7 mouse cellular contexts compared by ENCODE assay signal in genomic region chr2:93180077-93180844, GRCm38 (mm10). TPM values are rescaled to one million over a fixed set of nuclear protein-coding genes. Genes with fewer than 3 reads are reported as not detected.
DNase-seq lines count a peak whose midpoint lies in the region; ATAC-seq and TF ChIP-seq lines count a peak whose summit lies in the region.

No protein-coding gene starts in this region.

- peak overlapping the region; percentile 4 for H3K4me3 ChIP-seq in megakaryocyte, embryonic 14.5 days (replicated peaks)
- H3K4me3 ChIP-seq in heart, embryonic 13.5 days: peak overlapping the region; percentile 46
- peak overlapping the region; percentile 28; the same call in 1 of the 2 replicates for H3K4me3 ChIP-seq in layer of hippocampus, adult 2 months
- peak overlapping the region; percentile 27 for H3K4me3 ChIP-seq in midbrain, embryonic 13.5 days (replicated peaks)

- no peak overlapping the region for H3K27ac ChIP-seq in heart, embryonic 13.5 days (replicated peaks)
- peak overlapping the region; percentile 99 for H3K27ac ChIP-seq in layer of hippocampus, adult 2 months
- H3K27ac ChIP-seq in midbrain, embryonic 13.5 days: peak overlapping the region; percentile 75

- no peaks in the 10 kb centered on the region for H3K9me3 ChIP-seq in megakaryocyte, embryonic 14.5 days
- no peaks in the 10 kb centered on the region for H3K9me3 ChIP-seq in heart, embryonic 13.5 days
- H3K9me3 ChIP-seq in midbrain, embryonic 13.5 days: no peaks in the 10 kb centered on the region

- TF ChIP-seq CTCF in layer of hippocampus, adult 2 months (conservative IDR thresholded peaks at IDR 0.05): no peak

- H3K9ac ChIP-seq in heart, embryonic 13.5 days: peak overlapping the region; percentile 74
- H3K9ac ChIP-seq in midbrain, embryonic 13.5 days (replicated peaks): peak overlapping the region; percentile 61

- 3% methylated on average over 41 of the region's 41 CpGs for WGBS in heart, embryonic 13.5 days
- under 1% methylated on average over 41 of the region's 41 CpGs for WGBS in midbrain, embryonic 13.5 days

- no peaks in the 10 kb centered on the region for H3K36me3 ChIP-seq in megakaryocyte, embryonic 14.5 days (replicated peaks; ENCODE audit: low read length)
- H3K36me3 ChIP-seq in heart, embryonic 13.5 days: no peaks in the 10 kb centered on the region
- H3K36me3 ChIP-seq in midbrain, embryonic 13.5 days: no peaks in the 10 kb centered on the region

- DNase-seq in cerebellum, adult 9-10 months: peak; percentile 68
- peak; percentile 64 to 70 for DNase-seq in layer of hippocampus, adult 2 months (ENCODE audit: low spot score in 2 of 2)
- peak; percentile 14 to 28 for DNase-seq in thymus, postnatal 10 days (ENCODE audit: low spot score in 2 of 2)

- H3K4me2 ChIP-seq in heart, embryonic 13.5 days: peak overlapping the region; percentile 72
- peak overlapping the region; percentile 56 for H3K4me2 ChIP-seq in midbrain, embryonic 13.5 days (replicated peaks)

- ATAC-seq in megakaryocyte, adult 5-6 weeks (ENCODE audit: poor library complexity, severe bottlenecking): no peak
- ATAC-seq in heart, embryonic 13.5 days (ENCODE audit: extremely low read depth, insufficient number of reproducible peaks, low FRiP score, low TSS enrichment): no peak
- peak; percentile 51; the same call in 1 of the 2 replicates for ATAC-seq in midbrain, embryonic 13.5 days

- H3K4me1 ChIP-seq in megakaryocyte, embryonic 14.5 days: peaks cover 21% of the 10 kb centered on the region
- peaks cover 19% of the 10 kb centered on the region for H3K4me1 ChIP-seq in heart, embryonic 13.5 days
- H3K4me1 ChIP-seq in midbrain, embryonic 13.5 days (replicated peaks): peaks cover 54% of the 10 kb centered on the region

- H3K27me3 ChIP-seq in megakaryocyte, embryonic 14.5 days (replicated peaks): peaks cover 96% of the 10 kb centered on the region
- peaks cover 92% of the 10 kb centered on the region for H3K27me3 ChIP-seq in heart, embryonic 13.5 days (replicated peaks)
- H3K27me3 ChIP-seq in midbrain, embryonic 13.5 days: peaks cover 5% of the 10 kb centered on the region; the same call in 1 of the 2 replicates

RNA-seq across cellular contexts. Expression of gene Trp53i11, which starts 7.1 kb away (rescaled TPM):
- 2.0 TPM in 1 of 2 replicates, not detected in the other for polyA plus RNA-seq in megakaryocyte, embryonic 14.5 days (2012; ENCODE audit: insufficient read depth, low replicate concordance)
- total RNA-seq in megakaryocyte, adult 5-6 weeks (2015): 2.2 and 4.5 TPM in 2 replicates
- 2.8 TPM in 2 replicates for total RNA-seq in megakaryocyte, adult 5-6 weeks (2017)
- 24.5 TPM in 2 replicates for polyA plus RNA-seq in heart, embryonic 13.5 days (2015; fragmentation: Nextera tagmentation; extraction: Ambion mirVana)
- 10 to 100 TPM; 87.6 to 89.0 TPM for total RNA-seq in layer of hippocampus, adult 2 months (2021)
- 136 and 138 TPM in 2 replicates for polyA plus RNA-seq in midbrain, embryonic 13.5 days (2015; fragmentation: Nextera tagmentation; extraction: Ambion mirVana)
